Mouse (Mus musculus): ENCODE data around the gene Doc2a. TPM values are rescaled to one million over a fixed set of nuclear protein-coding genes. Genes with fewer than 3 reads are reported as not detected.
A peak's percentile ranks its signal among the peaks of the same experiment; 100 is the strongest.

The Doc2a gene
- polyA plus RNA-seq, 1 experiment from 2014 or later, result not detected

DNA sequence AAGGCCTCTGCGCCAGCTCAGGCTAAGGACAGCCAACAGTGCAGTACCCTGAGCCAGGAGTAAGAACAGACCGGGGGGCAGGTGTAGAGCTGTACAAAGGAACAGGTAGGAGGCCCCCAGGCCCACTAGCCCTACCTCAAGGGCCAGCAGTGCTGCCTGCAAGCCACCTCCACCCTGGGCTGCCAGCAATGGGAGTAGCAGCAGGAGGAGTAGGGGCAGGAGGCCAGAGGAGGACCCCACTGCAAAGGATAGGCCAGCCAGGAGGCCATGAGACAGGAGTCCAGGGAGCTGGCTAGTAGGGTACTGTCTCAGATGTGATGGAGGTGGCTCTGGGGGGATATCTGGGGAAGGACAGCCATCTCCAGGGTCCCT lies 23.3 kb downstream of the Doc2a start:
- Histone ChIP-seq H3K9ac (ENCODE audit: low read depth, low read length) (no peak overlapping the region), H3K4me2 (ENCODE audit: low read depth, low read length) (no peak overlapping the region), H3K4me1 (ENCODE audit: control insufficient read depth, low read depth, low read length) (no peaks in the 10 kb centered on the region), H3K4me3 (ENCODE audit: low read depth, low read length) (no peak overlapping the region), H3K36me3 (ENCODE audit: control insufficient read depth, insufficient read depth) (peaks cover 67% of the 10 kb centered on the region), H3K27me3 (ENCODE audit: control insufficient read depth, insufficient read depth, low read depth, low read length) (no peaks in the 10 kb centered on the region), H3K9me3 (replicated peaks; ENCODE audit: control insufficient read depth, low read length) (no peaks in the 10 kb centered on the region), H3K27ac (ENCODE audit: low read length) (no peak overlapping the region)
- ATAC-seq (ENCODE audit: low read depth), result no peak
- WGBS (ENCODE audit: insufficient replicate concordance), result 90% methylated on average over 2 of the region's 2 CpGs

DNA sequence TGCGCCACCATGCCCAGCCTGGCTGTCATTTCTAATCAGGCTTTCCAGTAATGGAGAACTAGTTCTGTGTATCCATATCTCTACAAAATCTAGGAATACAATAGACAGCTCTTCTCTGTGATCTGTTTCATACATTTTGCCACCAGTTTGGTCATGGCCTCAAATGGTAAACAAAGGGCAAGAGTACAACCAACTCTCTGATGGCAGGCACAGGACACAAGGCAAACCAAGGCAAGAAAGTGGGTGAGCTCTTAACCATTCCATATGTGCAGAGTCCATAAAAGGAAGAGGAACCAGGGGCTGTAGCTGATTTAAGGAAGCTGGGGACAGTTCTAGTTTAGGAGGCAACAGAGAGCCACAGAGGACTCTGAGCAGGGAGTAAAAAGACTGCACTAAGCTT lies 30.0 kb downstream of the Doc2a start:
- Histone ChIP-seq H3K36me3 (ENCODE audit: control insufficient read depth, insufficient read depth) (peaks cover 66% of the 10 kb centered on the region), H3K9ac (ENCODE audit: low read depth, low read length) (no peak overlapping the region), H3K27ac (ENCODE audit: low read length) (no peak overlapping the region), H3K4me3 (ENCODE audit: low read depth, low read length) (no peak overlapping the region), H3K4me1 (ENCODE audit: control insufficient read depth, low read depth, low read length) (peaks cover 12% of the 10 kb centered on the region), H3K4me2 (ENCODE audit: low read depth, low read length) (no peak overlapping the region), H3K27me3 (ENCODE audit: control insufficient read depth, insufficient read depth, low read depth, low read length) (no peaks in the 10 kb centered on the region), H3K9me3 (replicated peaks; ENCODE audit: control insufficient read depth, low read length) (no peaks in the 10 kb centered on the region)
- 90% methylated on average over 1 of the region's 1 CpGs for WGBS (ENCODE audit: insufficient replicate concordance)
- ATAC-seq (ENCODE audit: low read depth), result no peak

DNA sequence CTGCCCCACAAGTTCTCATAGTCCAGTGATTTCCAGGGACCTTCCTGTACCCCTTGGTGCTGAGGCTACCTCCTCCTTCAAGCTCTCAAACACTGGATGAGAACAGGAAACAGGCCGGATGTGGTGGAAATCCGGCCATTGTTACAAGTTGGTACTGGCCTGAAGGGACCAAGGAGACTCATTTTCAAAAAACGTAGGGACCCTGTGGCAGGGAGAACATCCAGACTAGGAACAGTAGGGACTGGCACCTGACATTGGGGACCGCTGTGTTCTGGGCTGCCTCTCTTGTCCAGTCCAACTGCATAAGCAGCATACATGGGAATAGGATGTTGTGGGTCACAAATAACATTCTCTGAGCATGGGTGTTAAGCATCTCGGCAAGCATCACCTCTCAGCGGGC lies 33.8 kb downstream of the Doc2a start:
- Histone ChIP-seq H3K4me3 (ENCODE audit: low read depth, low read length) (no peak overlapping the region), H3K27ac (ENCODE audit: low read length) (no peak overlapping the region), H3K9me3 (replicated peaks; ENCODE audit: control insufficient read depth, low read length) (no peaks in the 10 kb centered on the region), H3K4me1 (ENCODE audit: control insufficient read depth, low read depth, low read length) (peaks cover 38% of the 10 kb centered on the region), H3K9ac (ENCODE audit: low read depth, low read length) (no peak overlapping the region; the same call in 1 of the 2 replicates), H3K36me3 (ENCODE audit: control insufficient read depth, insufficient read depth) (peaks cover 30% of the 10 kb centered on the region), H3K27me3 (ENCODE audit: control insufficient read depth, insufficient read depth, low read depth, low read length) (no peaks in the 10 kb centered on the region), H3K4me2 (ENCODE audit: low read depth, low read length) (peak overlapping the region; percentile 22)
- ATAC-seq (ENCODE audit: low read depth), result no peak
- WGBS (ENCODE audit: insufficient replicate concordance), result 33% methylated on average over 6 of the region's 6 CpGs

DNA sequence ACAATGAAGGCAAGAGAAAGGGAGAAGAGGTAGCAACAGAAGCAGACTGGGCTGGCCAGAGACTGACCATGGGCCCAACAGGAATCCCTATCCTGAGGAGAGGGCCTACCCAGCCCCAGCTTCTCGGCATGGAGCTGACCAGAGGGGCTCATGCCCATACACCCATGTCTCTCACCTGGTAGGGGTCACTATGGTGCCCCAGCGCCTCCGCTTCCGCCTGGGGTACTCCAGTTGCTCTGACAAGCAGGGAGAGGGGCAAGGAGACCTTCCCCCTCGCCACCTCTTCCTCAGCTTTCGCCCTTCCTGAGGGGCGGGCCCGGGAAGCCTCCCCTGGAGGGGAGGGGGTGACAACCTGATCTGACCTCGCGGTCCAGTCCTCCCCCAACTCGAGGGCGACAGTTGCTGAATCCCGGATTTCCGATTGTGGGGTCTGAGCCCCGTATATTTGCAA lies 36.5 kb downstream of the Doc2a start:
- Histone ChIP-seq H3K36me3 (ENCODE audit: control insufficient read depth, insufficient read depth) (peaks cover 13% of the 10 kb centered on the region), H3K27ac (ENCODE audit: low read length) (peak overlapping the region; percentile 83), H3K27me3 (ENCODE audit: control insufficient read depth, insufficient read depth, low read depth, low read length) (no peaks in the 10 kb centered on the region), H3K9me3 (replicated peaks; ENCODE audit: control insufficient read depth, low read length) (no peaks in the 10 kb centered on the region), H3K4me2 (ENCODE audit: low read depth, low read length) (peak overlapping the region; percentile 99), H3K4me3 (ENCODE audit: low read depth, low read length) (peak overlapping the region; percentile 77), H3K9ac (ENCODE audit: low read depth, low read length) (peak overlapping the region; percentile 85), H3K4me1 (ENCODE audit: control insufficient read depth, low read depth, low read length) (peaks cover 38% of the 10 kb centered on the region)
- no peak for ATAC-seq (ENCODE audit: low read depth)
- under 1% methylated on average over 15 of the region's 15 CpGs for WGBS (ENCODE audit: insufficient replicate concordance)

DNA sequence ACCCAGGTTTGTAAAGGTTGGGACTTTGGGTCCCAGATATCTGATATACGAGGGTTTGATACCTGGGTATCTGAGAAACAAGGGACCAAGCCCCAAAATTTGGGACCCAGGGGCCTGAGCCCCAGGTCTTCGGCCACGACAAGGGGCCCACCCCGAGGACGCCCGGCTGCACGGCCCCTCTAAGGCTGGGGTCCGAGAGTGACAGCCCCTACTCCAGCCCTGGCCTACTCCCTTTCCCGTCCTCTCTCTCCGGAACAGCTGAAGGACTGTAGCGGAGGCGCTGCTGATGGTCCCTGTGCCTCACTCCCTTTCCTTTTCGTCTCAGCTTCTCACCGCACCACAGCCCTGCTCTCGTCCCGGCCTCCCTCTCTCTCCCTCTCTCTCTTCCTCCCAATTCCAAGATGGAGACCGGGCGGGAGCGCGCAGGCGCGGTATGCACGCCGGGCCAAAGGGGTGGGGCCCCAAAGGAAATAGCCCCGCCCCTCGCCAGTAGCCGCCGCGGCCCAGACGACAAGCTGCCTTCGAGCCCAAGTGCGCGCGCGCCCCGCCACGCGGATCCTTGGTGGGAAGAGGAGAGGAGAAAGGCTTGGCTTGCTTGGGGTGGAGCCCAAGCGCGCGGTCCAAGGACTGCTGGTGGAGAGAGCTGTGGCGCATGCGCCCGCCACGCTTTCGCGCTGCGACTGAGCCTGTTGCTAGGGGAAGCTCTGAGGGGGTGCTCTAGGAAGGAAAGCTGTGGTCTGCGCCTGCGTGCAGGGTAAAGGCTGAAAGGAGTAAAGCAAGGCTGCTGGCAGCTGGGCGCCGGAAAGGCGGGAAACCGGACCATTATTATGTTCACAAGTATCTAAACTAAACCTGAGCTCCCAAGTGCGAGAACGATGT lies 37.3 kb downstream of the Doc2a start, which contains the start of gene Taok2:
Gene Taok2, minus strand, starts transcription at position 418 of the 879 bp plus-strand sequence.
- H3K4me3 ChIP-seq (ENCODE audit: low read depth, low read length), result peak within 1 kb of the TSS; percentile 77
- H3K36me3 ChIP-seq (ENCODE audit: control insufficient read depth, insufficient read depth), result peaks cover 10% of the 10 kb centered on the region
- ATAC-seq (ENCODE audit: low read depth), result peak; percentile 95
- no peaks in the 10 kb centered on the region for H3K27me3 ChIP-seq (ENCODE audit: control insufficient read depth, insufficient read depth, low read depth, low read length)
- peak within 1 kb of the TSS; percentile 83 for H3K27ac ChIP-seq (ENCODE audit: low read length)
- H3K4me1 ChIP-seq (ENCODE audit: control insufficient read depth, low read depth, low read length), result peaks cover 38% of the 10 kb centered on the region
- H3K4me2 ChIP-seq (ENCODE audit: low read depth, low read length), result peak within 1 kb of the TSS; percentile 99
- WGBS (ENCODE audit: insufficient replicate concordance), result under 1% methylated on average over 56 of the region's 56 CpGs
- peak within 1 kb of the TSS; percentile 85 for H3K9ac ChIP-seq (ENCODE audit: low read depth, low read length)
- H3K9me3 ChIP-seq (replicated peaks; ENCODE audit: control insufficient read depth, low read length), result no peaks in the 10 kb centered on the region

DNA sequence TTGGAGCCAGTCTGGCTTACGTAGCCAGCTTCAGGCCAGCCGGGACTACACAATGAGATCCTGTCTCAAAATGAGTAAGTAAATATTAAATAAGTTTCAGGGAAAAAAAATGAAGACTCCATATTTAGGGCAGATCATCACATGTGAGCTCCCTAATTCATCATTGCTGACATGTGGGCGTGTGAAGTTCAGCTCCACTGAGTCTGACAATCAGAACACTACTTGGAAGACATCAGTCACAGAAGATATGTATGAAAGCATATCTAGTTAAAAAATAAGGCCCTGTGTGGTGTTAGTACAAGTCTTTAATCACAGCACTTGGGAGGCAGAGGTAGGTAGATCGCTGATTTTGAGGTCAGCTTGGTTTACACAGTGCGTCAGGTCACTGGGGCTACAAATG lies 40.1 kb downstream of the Doc2a start:
- H3K4me3 ChIP-seq (ENCODE audit: low read depth, low read length), result no peak overlapping the region
- H3K9me3 ChIP-seq (replicated peaks; ENCODE audit: control insufficient read depth, low read length), result no peaks in the 10 kb centered on the region
- H3K27me3 ChIP-seq (ENCODE audit: control insufficient read depth, insufficient read depth, low read depth, low read length), result no peaks in the 10 kb centered on the region
- no peak overlapping the region for H3K9ac ChIP-seq (ENCODE audit: low read depth, low read length)
- 73% methylated on average over 5 of the region's 5 CpGs for WGBS (ENCODE audit: insufficient replicate concordance)
- no peak overlapping the region for H3K4me2 ChIP-seq (ENCODE audit: low read depth, low read length)
- peaks cover 26% of the 10 kb centered on the region for H3K4me1 ChIP-seq (ENCODE audit: control insufficient read depth, low read depth, low read length)
- H3K36me3 ChIP-seq (ENCODE audit: control insufficient read depth, insufficient read depth), result peaks cover 2% of the 10 kb centered on the region
- no peak overlapping the region for H3K27ac ChIP-seq (ENCODE audit: low read length)
- no peak for ATAC-seq (ENCODE audit: low read depth)

DNA sequence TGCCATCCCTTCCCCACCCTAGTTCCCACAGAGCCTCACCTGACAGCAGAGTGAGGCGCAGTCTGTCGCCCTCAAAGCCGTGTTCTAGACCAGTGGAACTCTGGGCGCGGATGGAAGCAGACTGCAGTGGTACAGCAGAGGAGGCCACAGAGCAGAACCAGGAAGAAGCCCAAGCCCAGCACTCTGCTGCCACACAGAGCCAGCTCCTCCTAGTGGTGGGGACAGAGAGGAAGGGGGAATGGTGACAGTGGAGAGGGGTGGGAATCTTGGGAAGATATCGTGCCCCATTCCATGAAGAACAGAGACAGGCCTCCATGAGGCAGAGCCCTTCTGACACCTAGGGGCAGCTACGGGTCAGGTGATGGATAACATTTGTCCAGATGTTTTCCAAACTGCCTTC lies 41.6 kb downstream of the Doc2a start:
- H3K27ac ChIP-seq (ENCODE audit: low read length), result no peak overlapping the region
- peaks cover 2% of the 10 kb centered on the region for H3K36me3 ChIP-seq (ENCODE audit: control insufficient read depth, insufficient read depth)
- no peaks in the 10 kb centered on the region for H3K9me3 ChIP-seq (replicated peaks; ENCODE audit: control insufficient read depth, low read length)
- peaks cover 11% of the 10 kb centered on the region for H3K4me1 ChIP-seq (ENCODE audit: control insufficient read depth, low read depth, low read length)
- no peak overlapping the region for H3K9ac ChIP-seq (ENCODE audit: low read depth, low read length)
- H3K27me3 ChIP-seq (ENCODE audit: control insufficient read depth, insufficient read depth, low read depth, low read length), result no peaks in the 10 kb centered on the region
- WGBS (ENCODE audit: insufficient replicate concordance), result 50% methylated on average over 7 of the region's 7 CpGs
- no peak for ATAC-seq (ENCODE audit: low read depth)
- no peak overlapping the region for H3K4me3 ChIP-seq (ENCODE audit: low read depth, low read length)
- H3K4me2 ChIP-seq (ENCODE audit: low read depth, low read length), result no peak overlapping the region

DNA sequence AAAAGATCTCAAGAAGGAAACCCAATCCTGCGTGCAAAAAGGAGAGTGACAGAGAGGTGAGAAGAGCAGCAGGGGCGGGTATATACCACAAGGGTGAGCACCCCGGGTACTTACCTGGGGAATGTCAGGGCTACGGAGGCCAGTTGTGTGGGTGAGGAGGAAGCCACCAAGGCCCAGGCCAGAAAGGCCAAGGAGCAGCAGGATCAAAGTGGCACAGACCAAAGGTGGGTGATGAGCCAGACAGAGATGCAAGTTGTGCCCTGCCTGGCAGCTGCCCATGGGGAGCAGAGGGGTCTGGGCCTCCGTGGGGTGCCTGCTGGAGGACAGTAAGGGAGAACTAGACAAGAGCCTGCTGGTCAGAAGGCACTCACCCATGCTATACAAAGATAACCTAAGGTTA lies 49.7 kb downstream of the Doc2a start:
- WGBS (ENCODE audit: insufficient replicate concordance), result 74% methylated on average over 5 of the region's 5 CpGs
- ATAC-seq (ENCODE audit: low read depth), result no peak
- Histone ChIP-seq H3K4me2 (ENCODE audit: low read depth, low read length) (peak overlapping the region; percentile 68), H3K27ac (ENCODE audit: low read length) (peak overlapping the region; percentile 45), H3K4me3 (ENCODE audit: low read depth, low read length) (peak overlapping the region; percentile 79; the same call in 1 of the 2 replicates), H3K36me3 (ENCODE audit: control insufficient read depth, insufficient read depth) (no peaks in the 10 kb centered on the region), H3K27me3 (ENCODE audit: control insufficient read depth, insufficient read depth, low read depth, low read length) (no peaks in the 10 kb centered on the region), H3K4me1 (ENCODE audit: control insufficient read depth, low read depth, low read length) (peaks cover 16% of the 10 kb centered on the region), H3K9me3 (replicated peaks; ENCODE audit: control insufficient read depth, low read length) (no peaks in the 10 kb centered on the region), H3K9ac (ENCODE audit: low read depth, low read length) (peak overlapping the region; percentile 86; the same call in 1 of the 2 replicates)

DNA sequence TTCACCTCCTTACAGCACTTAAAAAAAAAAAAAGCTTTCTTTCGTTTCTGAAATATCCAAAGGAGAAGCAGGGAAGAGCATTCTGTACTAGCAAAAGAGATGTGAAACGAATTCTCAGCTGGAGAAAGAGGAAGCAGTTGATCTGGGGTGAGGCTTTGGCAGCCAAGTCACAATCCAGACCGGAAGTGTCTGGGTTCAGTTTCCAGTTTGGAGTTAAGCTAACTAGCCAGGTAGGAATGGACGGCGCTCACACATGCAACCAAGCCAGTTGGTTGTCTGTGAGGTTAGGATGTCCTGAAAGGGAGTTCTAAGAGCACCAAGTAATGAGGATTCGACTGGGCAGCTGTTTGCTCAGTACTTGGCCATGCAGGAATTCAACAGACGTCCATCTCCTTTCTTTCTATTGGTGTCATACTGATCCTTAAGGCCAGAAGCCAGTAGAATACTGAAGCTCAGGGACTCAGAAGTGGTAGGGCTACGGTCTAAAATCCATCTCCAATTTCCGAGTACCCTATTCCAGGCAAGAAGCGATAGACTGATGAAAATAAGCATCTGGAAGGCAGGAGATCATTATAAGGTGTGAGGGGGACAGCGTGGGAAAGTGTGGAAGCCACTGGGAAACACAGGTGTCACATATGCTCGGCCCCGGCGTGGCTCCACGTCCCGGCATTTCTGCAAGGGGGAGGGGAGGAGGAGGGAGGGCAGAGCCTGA lies 50.3 kb downstream of the Doc2a start:
- Histone ChIP-seq H3K36me3 (ENCODE audit: control insufficient read depth, insufficient read depth) (no peaks in the 10 kb centered on the region), H3K4me2 (ENCODE audit: low read depth, low read length) (peak overlapping the region; percentile 68), H3K9ac (ENCODE audit: low read depth, low read length) (peak overlapping the region; percentile 86), H3K4me3 (ENCODE audit: low read depth, low read length) (peak overlapping the region; percentile 79), H3K9me3 (replicated peaks; ENCODE audit: control insufficient read depth, low read length) (no peaks in the 10 kb centered on the region), H3K27me3 (ENCODE audit: control insufficient read depth, insufficient read depth, low read depth, low read length) (no peaks in the 10 kb centered on the region), H3K4me1 (ENCODE audit: control insufficient read depth, low read depth, low read length) (peaks cover 16% of the 10 kb centered on the region), H3K27ac (ENCODE audit: low read length) (peak overlapping the region; percentile 45)
- 5% methylated on average over 16 of the region's 16 CpGs for WGBS (ENCODE audit: insufficient replicate concordance)
- peak; percentile 9; the same call in 1 of the 2 replicates for ATAC-seq (ENCODE audit: low read depth)

Measured in liver, embryonic 16.5 days (tissue).